ENCODE assay signal across 14 mouse cellular contexts in the genomic region with DNA sequence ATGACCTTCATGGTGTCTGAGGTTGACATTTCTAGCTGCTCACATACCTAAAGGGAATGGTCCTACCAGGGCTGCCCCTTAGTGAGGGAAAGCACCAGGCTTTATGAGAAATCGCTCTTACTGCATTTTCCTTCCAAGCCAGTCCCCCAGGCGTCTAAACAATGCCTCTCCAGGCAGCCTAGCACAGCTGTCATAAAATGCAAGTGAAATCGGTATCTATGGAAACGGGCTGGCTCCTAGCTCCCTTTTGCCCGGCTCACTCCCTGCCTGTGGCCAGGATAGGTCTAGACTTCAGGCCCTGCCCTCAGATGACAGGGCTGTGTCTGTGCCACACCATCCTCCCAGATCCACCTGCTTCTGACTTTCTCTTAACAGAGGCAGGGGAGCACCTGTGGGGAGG. TPM values are rescaled to one million over a fixed set of nuclear protein-coding genes. Genes with fewer than 3 reads are reported as not detected.
DNase-seq lines count a peak whose midpoint lies in the region; ATAC-seq lines count a peak whose summit lies in the region.
"Had no signal": no experiment of that assay in that cellular context is flagged by ENCODE, and none has a peak within 500 bp of the region (broad histone marks: within the 10 kb centered on the region; RNA-seq: fewer than 3 reads in every experiment).

No protein-coding gene starts in this region.

- H3K4me1 ChIP-seq in hindbrain, embryonic 14.5 days (replicated peaks; ENCODE audit: control insufficient read depth, insufficient read depth, low read length) = peaks cover 17% of the 10 kb centered on the region
- H3K4me1 ChIP-seq in midbrain, embryonic 16.5 days (ENCODE audit: control insufficient read depth, insufficient read depth, low read length) = peaks cover 17% of the 10 kb centered on the region

- DNase-seq in heart, adult 11 months = peak; percentile 79
- DNase-seq in heart, postnatal 36 days = no peak
- DNase-seq in WW6 (ENCODE audit: low read depth, low spot score) = peak; percentile 22
- peak; percentile 61 for DNase-seq in hindbrain, embryonic 14.5 days (ENCODE audit: low spot score)
- DNase-seq in spleen, postnatal 36 days (ENCODE audit: low spot score in 2 of 2) = no peak
- no peak for DNase-seq in left cerebral cortex, adult 8-10 months (ENCODE audit: low spot score in 2 of 2)
- no peak for DNase-seq in right cerebral cortex, adult 18-20 months
- DNase-seq: adrenal gland, adult 8-10 months; kidney, adult 9 months had no signal

- H3K4me3 ChIP-seq in hindbrain, embryonic 14.5 days (replicated peaks; ENCODE audit: low read length) = no peak overlapping the region
- H3K4me3 ChIP-seq in midbrain, embryonic 16.5 days (ENCODE audit: low read depth, low read length) = no peak overlapping the region
- H3K4me3 ChIP-seq: erythroblast, embryonic 14.5 days had no signal

- no peaks in the 10 kb centered on the region for H3K27me3 ChIP-seq in hindbrain, embryonic 14.5 days (ENCODE audit: control insufficient read depth, insufficient read depth, low read length)
- H3K27me3 ChIP-seq in midbrain, embryonic 16.5 days (ENCODE audit: control insufficient read depth, insufficient read depth, low read depth, low read length) = no peaks in the 10 kb centered on the region

- H3K36me3 ChIP-seq in hindbrain, embryonic 14.5 days (replicated peaks; ENCODE audit: control insufficient read depth, insufficient read depth) = no peaks in the 10 kb centered on the region
- H3K36me3 ChIP-seq in midbrain, embryonic 16.5 days (ENCODE audit: control insufficient read depth, insufficient read depth, low read length) = no peaks in the 10 kb centered on the region

- peak overlapping the region; percentile 48; the same call in 1 of the 2 replicates for H3K27ac ChIP-seq in hindbrain, embryonic 14.5 days
- H3K27ac ChIP-seq in midbrain, embryonic 16.5 days (ENCODE audit: low read length) = peak overlapping the region; percentile 60

- H3K9ac ChIP-seq in hindbrain, embryonic 14.5 days = no peak overlapping the region
- H3K9ac ChIP-seq in midbrain, embryonic 16.5 days (ENCODE audit: low read depth, low read length) = 0 out of 2 replicates have a peak overlapping the region, but pooled peaks have one; percentile 12

- H3K4me2 ChIP-seq in hindbrain, embryonic 14.5 days (replicated peaks) = no peak overlapping the region
- 0 out of 2 replicates have a peak overlapping the region, but pooled peaks have one; percentile 7 for H3K4me2 ChIP-seq in midbrain, embryonic 16.5 days (ENCODE audit: low read length)

- peak; percentile 84 for ATAC-seq in hindbrain, embryonic 14.5 days (ENCODE audit: low FRiP score)
- ATAC-seq in midbrain, embryonic 16.5 days = peak; percentile 86

- H3K9me3 ChIP-seq in hindbrain, embryonic 14.5 days (ENCODE audit: control insufficient read depth, low read length) = no peaks in the 10 kb centered on the region
- no peaks in the 10 kb centered on the region for H3K9me3 ChIP-seq in midbrain, embryonic 16.5 days (replicated peaks; ENCODE audit: control insufficient read depth, low read length, poor library complexity, severe bottlenecking)

- intact Hi-C loops in heart, postnatal 36 days (cut with DNase I) = loop anchor here (1.0 to 5.0 kb wide), 4 partner anchors 95 to 1470 kb away; no protein-coding TSS in a partner anchor

- 8% methylated on average over 5 of the region's 5 CpGs for WGBS in hindbrain, embryonic 14.5 days
- WGBS in midbrain, embryonic 16.5 days = 7% methylated on average over 5 of the region's 5 CpGs

RNA-seq across cellular contexts. Expression of gene Gja8, which starts 11.8 kb away (rescaled TPM):
- not detected for total RNA-seq in heart, postnatal 36 days (2021)
- polyA plus RNA-seq in hindbrain, embryonic 14.5 days (2014; fragmentation: Nextera tagmentation; extraction: Ambion mirVana) = 0.04 TPM in 1 of 2 replicates, not detected in the other
- polyA plus RNA-seq in midbrain, embryonic 16.5 days (2015; fragmentation: Nextera tagmentation; extraction: Ambion mirVana) = 0.04 TPM in 1 of 2 replicates, not detected in the other
- not detected for total RNA-seq in left cerebral cortex, adult 8-10 months (2022)
- total RNA-seq: adrenal gland, adult 8-10 months had no signal
- polyA plus RNA-seq: C2C12; erythroblast, embryonic 14.5 days; lung, embryonic 16.5 days; small intestine, adult 2 months had no signal

RNA-seq across cellular contexts. Expression of gene Gpr89, which starts 32.5 kb away (rescaled TPM):
- 10 to 100 TPM; 20.8 to 21.6 TPM for total RNA-seq in heart, postnatal 36 days (2021)
- polyA plus RNA-seq in hindbrain, embryonic 14.5 days (2014; fragmentation: Nextera tagmentation; extraction: Ambion mirVana) = 42.1 and 44.5 TPM in 2 replicates
- polyA plus RNA-seq in midbrain, embryonic 16.5 days (2015; fragmentation: Nextera tagmentation; extraction: Ambion mirVana) = 36.3 and 41.2 TPM in 2 replicates
- total RNA-seq in left cerebral cortex, adult 8-10 months (2022) = 10 to 100 TPM; 39.3 to 43.6 (median 41.7) TPM

RNA-seq across cellular contexts. Expression of gene Gja5, which starts 33.1 kb away (rescaled TPM):
- 10 to 100 TPM; 11.8 to 16.8 TPM for total RNA-seq in heart, postnatal 36 days (2021)
- polyA plus RNA-seq in hindbrain, embryonic 14.5 days (2014; fragmentation: Nextera tagmentation; extraction: Ambion mirVana) = 1.3 TPM in 2 replicates
- 2.0 and 2.4 TPM in 2 replicates for polyA plus RNA-seq in midbrain, embryonic 16.5 days (2015; fragmentation: Nextera tagmentation; extraction: Ambion mirVana)
- total RNA-seq in left cerebral cortex, adult 8-10 months (2022) = 1 to 10 TPM in 1 of 4 experiments, under 1 TPM in 3; 0.56 to 1.2 (median 0.67) TPM
- polyA plus RNA-seq: erythroblast, embryonic 14.5 days had no signal

Comparison
In these comparisons a context has a peak if more than half of its experiments do, and no peak if none do; other contexts are left out.
1. DNase-seq: peak in heart, adult 11 months (single experiment), WW6 (single experiment) and hindbrain, embryonic 14.5 days (single experiment); none in heart, postnatal 36 days (0 of 2), spleen, postnatal 36 days (0 of 2), left cerebral cortex, adult 8-10 months (0 of 2) and right cerebral cortex, adult 18-20 months (single experiment).
2. RNA of gene Gja5, which starts 33.1 kb away (total RNA-seq): 11.8 to 16.8 TPM in heart, postnatal 36 days; 0.56 to 1.2 TPM in left cerebral cortex, adult 8-10 months; every median in the first group is over 4 times any median in the second.